Mouse (Mus musculus): ENCODE data around the gene Met. TPM values are rescaled to one million over a fixed set of nuclear protein-coding genes. Genes with fewer than 3 reads are reported as not detected.

The Met gene
- polyA plus RNA-seq, 1 experiment from 2014 or later = 9.3 TPM

- Histone ChIP-seq H3K9ac (replicated peaks; ENCODE audit: low read depth) (no peak overlapping the region), H3K36me3 (ENCODE audit: insufficient read depth, low read length) (no peaks in the 10 kb centered on the region), H3K4me1 (ENCODE audit: insufficient read depth, low read depth, low read length) (no peaks in the 10 kb centered on the region), H3K27ac (ENCODE audit: low read length) (no peak overlapping the region), H3K4me3 (ENCODE audit: low read depth, low read length) (no peak overlapping the region), H3K4me2 (replicated peaks; ENCODE audit: low read depth, low read length) (no peak overlapping the region), H3K27me3 (replicated peaks; ENCODE audit: insufficient read depth, low read length) (no peaks in the 10 kb centered on the region), H3K9me3 (ENCODE audit: low read length) (no peaks in the 10 kb centered on the region)
- ATAC-seq = no peak
- no peak for DNase-seq (ENCODE audit: low spot score)
- TF ChIP-seq EP300 (IDR thresholded peaks at IDR 0.05) = no peak
- WGBS = 82% methylated on average over 5 of the region's 5 CpGs
Measured at GRCm38 (mm10) chr6:17485244-17485643, 21.6 kb downstream of the Met start.

DNA sequence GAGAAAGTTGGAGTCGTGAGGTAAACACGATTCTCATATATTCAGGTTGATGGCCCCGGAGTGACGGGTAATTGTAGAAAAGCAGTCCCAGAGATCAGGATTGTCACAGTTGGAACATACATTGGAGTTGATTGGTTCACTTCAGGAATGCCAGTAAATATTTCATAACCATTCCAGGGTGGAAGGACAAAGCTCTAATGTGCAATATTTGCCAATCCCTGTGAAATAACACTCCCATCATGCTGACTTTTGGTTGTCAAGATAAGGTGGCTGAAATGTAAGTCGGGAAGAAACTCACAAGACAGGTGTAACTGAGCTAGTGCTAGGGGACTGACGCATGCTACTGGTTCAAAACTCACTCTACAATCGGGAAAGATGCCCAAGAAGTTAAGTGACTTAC lies 22.2 kb downstream of the Met start:
- 0 out of 2 replicates have a peak, but pooled peaks have one; percentile 23 for ATAC-seq
- no peaks in the 10 kb centered on the region for H3K36me3 ChIP-seq (ENCODE audit: insufficient read depth, low read length)
- WGBS = 69% methylated on average over 7 of the region's 7 CpGs
- no peak overlapping the region for H3K4me3 ChIP-seq (ENCODE audit: low read depth, low read length)
- DNase-seq (ENCODE audit: low spot score) = peak; percentile 35
- TF ChIP-seq EP300 (IDR thresholded peaks at IDR 0.05) (no peak), CTCF (IDR thresholded peaks at IDR 0.05) (no peak)
- no peaks in the 10 kb centered on the region for H3K9me3 ChIP-seq (ENCODE audit: low read length)
- H3K4me2 ChIP-seq (replicated peaks; ENCODE audit: low read depth, low read length) = no peak overlapping the region
- no peak overlapping the region for H3K27ac ChIP-seq (ENCODE audit: low read length)
- no peak overlapping the region for H3K9ac ChIP-seq (replicated peaks; ENCODE audit: low read depth)
- H3K27me3 ChIP-seq (replicated peaks; ENCODE audit: insufficient read depth, low read length) = no peaks in the 10 kb centered on the region
- H3K4me1 ChIP-seq (ENCODE audit: insufficient read depth, low read depth, low read length) = no peaks in the 10 kb centered on the region

DNA sequence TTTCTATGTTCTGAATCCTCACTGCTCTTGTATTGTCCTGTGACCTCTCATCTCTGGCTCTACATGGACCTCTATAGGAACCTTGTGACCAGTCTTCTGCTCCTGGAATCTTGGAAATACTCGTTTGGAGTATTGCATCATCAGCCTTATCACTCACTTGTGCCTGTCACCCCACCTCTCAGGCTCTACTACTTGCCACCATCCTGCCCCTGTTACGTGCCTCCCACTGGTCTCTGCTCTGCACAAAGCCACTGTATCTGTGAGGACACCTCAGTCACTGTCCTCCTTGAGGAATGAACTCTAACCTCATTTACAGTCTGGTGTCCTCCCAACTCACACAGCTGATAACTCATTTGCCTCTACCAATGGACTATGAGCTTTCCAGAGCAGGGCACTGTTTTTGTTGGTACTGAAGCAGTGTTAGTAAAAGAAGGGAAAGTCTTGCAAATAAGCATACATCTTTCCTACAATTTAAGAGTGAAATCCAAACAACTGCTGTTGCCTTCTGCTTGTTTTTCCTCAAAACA lies 24.8 kb downstream of the Met start:
- DNase-seq (ENCODE audit: low spot score) (no peak), ATAC-seq (peak; percentile 30; the same call in 1 of the 2 replicates)
- WGBS = 32% methylated on average over 2 of the region's 2 CpGs
- H3K27ac ChIP-seq (ENCODE audit: low read length) = no peak overlapping the region
- no peak for TF ChIP-seq CTCF (IDR thresholded peaks at IDR 0.05)
- H3K27me3 ChIP-seq (replicated peaks; ENCODE audit: insufficient read depth, low read length) = no peaks in the 10 kb centered on the region
- no peaks in the 10 kb centered on the region for H3K36me3 ChIP-seq (ENCODE audit: insufficient read depth, low read length)
- no peak overlapping the region for H3K4me3 ChIP-seq (ENCODE audit: low read depth, low read length)
- no peaks in the 10 kb centered on the region for H3K9me3 ChIP-seq (ENCODE audit: low read length)
- no peak overlapping the region for H3K9ac ChIP-seq (replicated peaks; ENCODE audit: low read depth)
- no peak overlapping the region for H3K4me2 ChIP-seq (replicated peaks; ENCODE audit: low read depth, low read length)
- no peaks in the 10 kb centered on the region for H3K4me1 ChIP-seq (ENCODE audit: insufficient read depth, low read depth, low read length)

DNA sequence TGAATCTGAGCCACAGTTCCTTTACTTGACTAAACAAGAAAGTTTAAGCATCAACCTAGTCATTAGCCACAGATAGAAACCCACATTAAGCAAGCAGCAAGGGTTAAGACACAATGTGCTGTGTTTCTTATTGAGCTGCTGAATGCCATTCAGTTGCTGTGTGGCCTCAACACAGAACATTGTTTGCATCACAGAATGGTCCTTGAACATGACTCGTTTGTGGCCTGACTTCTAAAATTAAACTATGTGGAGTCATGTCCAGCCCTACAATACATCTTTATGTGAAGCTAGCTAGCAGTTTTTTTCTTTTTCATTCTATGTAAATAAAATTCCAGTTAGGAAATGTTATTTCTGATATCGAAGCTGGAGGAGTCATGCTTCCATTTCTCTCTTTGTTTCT lies 27.2 kb downstream of the Met start:
- DNase-seq (ENCODE audit: low spot score) (no peak), ATAC-seq (no peak)
- Histone ChIP-seq H3K36me3 (ENCODE audit: insufficient read depth, low read length) (no peaks in the 10 kb centered on the region), H3K4me3 (ENCODE audit: low read depth, low read length) (no peak overlapping the region), H3K9ac (replicated peaks; ENCODE audit: low read depth) (no peak overlapping the region), H3K27me3 (replicated peaks; ENCODE audit: insufficient read depth, low read length) (no peaks in the 10 kb centered on the region), H3K27ac (ENCODE audit: low read length) (no peak overlapping the region), H3K9me3 (ENCODE audit: low read length) (no peaks in the 10 kb centered on the region), H3K4me2 (replicated peaks; ENCODE audit: low read depth, low read length) (no peak overlapping the region), H3K4me1 (ENCODE audit: insufficient read depth, low read depth, low read length) (no peaks in the 10 kb centered on the region)
- WGBS = 33% methylated on average over 2 of the region's 2 CpGs
- TF ChIP-seq EP300 (IDR thresholded peaks at IDR 0.05) = no peak
- TF ChIP-seq CTCF (IDR thresholded peaks at IDR 0.05) = no peak

DNA sequence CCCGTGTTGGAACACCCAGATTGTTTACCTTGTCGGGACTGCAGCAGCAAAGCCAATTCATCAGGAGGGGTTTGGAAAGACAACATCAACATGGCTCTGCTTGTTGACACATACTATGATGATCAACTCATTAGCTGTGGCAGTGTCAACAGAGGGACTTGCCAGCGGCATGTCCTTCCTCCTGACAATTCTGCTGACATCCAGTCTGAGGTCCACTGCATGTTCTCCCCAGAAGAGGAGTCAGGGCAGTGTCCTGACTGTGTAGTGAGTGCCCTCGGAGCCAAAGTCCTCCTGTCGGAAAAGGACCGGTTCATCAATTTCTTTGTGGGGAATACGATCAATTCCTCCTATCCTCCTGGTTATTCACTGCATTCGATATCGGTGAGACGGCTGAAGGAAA lies 27.9 kb downstream of the Met start:
- Histone ChIP-seq H3K27me3 (replicated peaks; ENCODE audit: insufficient read depth, low read length) (no peaks in the 10 kb centered on the region), H3K4me1 (ENCODE audit: insufficient read depth, low read depth, low read length) (no peaks in the 10 kb centered on the region), H3K9ac (replicated peaks; ENCODE audit: low read depth) (no peak overlapping the region), H3K9me3 (ENCODE audit: low read length) (no peaks in the 10 kb centered on the region), H3K4me3 (ENCODE audit: low read depth, low read length) (no peak overlapping the region), H3K27ac (ENCODE audit: low read length) (no peak overlapping the region), H3K4me2 (replicated peaks; ENCODE audit: low read depth, low read length) (no peak overlapping the region), H3K36me3 (ENCODE audit: insufficient read depth, low read length) (no peaks in the 10 kb centered on the region)
- no peak for TF ChIP-seq EP300 (IDR thresholded peaks at IDR 0.05)
- no peak for TF ChIP-seq CTCF (IDR thresholded peaks at IDR 0.05)
- 72% methylated on average over 10 of the region's 10 CpGs for WGBS
- no peak for ATAC-seq
- no peak for DNase-seq (ENCODE audit: low spot score)

- H3K36me3 ChIP-seq (ENCODE audit: insufficient read depth, low read length) = no peaks in the 10 kb centered on the region
- no peak overlapping the region for H3K4me2 ChIP-seq (replicated peaks; ENCODE audit: low read depth, low read length)
- H3K9ac ChIP-seq (replicated peaks; ENCODE audit: low read depth) = no peak overlapping the region
- WGBS = 66% methylated on average over 8 of the region's 8 CpGs
- ATAC-seq (no peak), DNase-seq (ENCODE audit: low spot score) (no peak)
- H3K27me3 ChIP-seq (replicated peaks; ENCODE audit: insufficient read depth, low read length) = no peaks in the 10 kb centered on the region
- no peak overlapping the region for H3K27ac ChIP-seq (ENCODE audit: low read length)
- H3K4me3 ChIP-seq (ENCODE audit: low read depth, low read length) = no peak overlapping the region
- no peaks in the 10 kb centered on the region for H3K4me1 ChIP-seq (ENCODE audit: insufficient read depth, low read depth, low read length)
- no peak for TF ChIP-seq CTCF (IDR thresholded peaks at IDR 0.05)
- no peak for TF ChIP-seq EP300 (IDR thresholded peaks at IDR 0.05)
- no peaks in the 10 kb centered on the region for H3K9me3 ChIP-seq (ENCODE audit: low read length)
Measured at GRCm38 (mm10) chr6:17492062-17492461, 28.5 kb downstream of the Met start.

DNA sequence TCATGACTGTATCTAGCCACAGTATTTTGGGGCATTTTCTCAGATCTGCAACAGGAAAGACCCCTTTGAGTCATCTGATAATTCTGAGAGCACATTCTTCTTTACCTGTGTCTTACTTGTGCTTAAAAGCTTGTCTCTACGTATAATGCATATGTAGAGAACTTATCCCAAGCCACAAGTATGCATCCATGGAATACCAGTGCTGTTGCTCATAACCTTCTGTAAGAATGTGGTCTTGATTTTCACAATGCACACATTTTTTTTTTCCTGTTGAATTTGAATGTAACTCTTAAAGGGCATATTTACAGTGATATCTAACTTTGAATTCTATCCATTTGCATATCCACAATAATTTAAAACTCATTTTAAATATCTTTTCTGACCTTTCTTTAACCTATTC lies 31.8 kb downstream of the Met start:
- no peaks in the 10 kb centered on the region for H3K9me3 ChIP-seq (ENCODE audit: low read length)
- no peak overlapping the region for H3K27ac ChIP-seq (ENCODE audit: low read length)
- TF ChIP-seq EP300 (IDR thresholded peaks at IDR 0.05) (no peak), CTCF (IDR thresholded peaks at IDR 0.05) (no peak)
- DNase-seq (ENCODE audit: low spot score) (no peak), ATAC-seq (no peak)
- no peaks in the 10 kb centered on the region for H3K27me3 ChIP-seq (replicated peaks; ENCODE audit: insufficient read depth, low read length)
- 77% methylated on average over 1 of the region's 1 CpGs for WGBS
- H3K36me3 ChIP-seq (ENCODE audit: insufficient read depth, low read length) = no peaks in the 10 kb centered on the region
- no peak overlapping the region for H3K4me2 ChIP-seq (replicated peaks; ENCODE audit: low read depth, low read length)
- no peak overlapping the region for H3K4me3 ChIP-seq (ENCODE audit: low read depth, low read length)
- no peaks in the 10 kb centered on the region for H3K4me1 ChIP-seq (ENCODE audit: insufficient read depth, low read depth, low read length)
- no peak overlapping the region for H3K9ac ChIP-seq (replicated peaks; ENCODE audit: low read depth)

Data from lung, postnatal 0 days (tissue).